Comparison of ENCODE assay signal across 8 mouse cellular contexts in genomic region chr3:86921181-86921975, GRCm38 (mm10). TPM values are rescaled to one million over a fixed set of nuclear protein-coding genes. Genes with fewer than 3 reads are reported as not detected.
DNase-seq lines count a peak whose midpoint lies in the region; ATAC-seq lines count a peak whose summit lies in the region.

No protein-coding gene starts in this region.

- H3K4me1 ChIP-seq in heart, embryonic 12.5 days (replicated peaks), result peaks cover 7% of the 10 kb centered on the region; the same call in 1 of the 2 replicates
- H3K4me1 ChIP-seq in forebrain, embryonic 13.5 days, result peaks cover 29% of the 10 kb centered on the region
- H3K4me1 ChIP-seq in limb, embryonic 11.5 days (ENCODE audit: control insufficient read depth, insufficient read depth, low read length), result 0 out of 2 replicates have a peak, but pooled peaks cover 4% of the 10 kb centered on the region

- H3K4me2 ChIP-seq in heart, embryonic 12.5 days, result peak overlapping the region; percentile 95
- H3K4me2 ChIP-seq in forebrain, embryonic 13.5 days, result peak overlapping the region; percentile 75
- peak overlapping the region; percentile 92; the same call in 1 of the 2 replicates for H3K4me2 ChIP-seq in limb, embryonic 11.5 days (ENCODE audit: low read depth, severe bottlenecking)

- intact Hi-C loops in heart, postnatal 25 days (cut with DNase I), result loop anchor here (10.0 kb wide), 1 partner anchor 107 kb away; no protein-coding TSS in a partner anchor
- intact Hi-C loops in left cerebral cortex, postnatal 36 days (cut with DNase I), result loop anchor here (5.0 kb wide), 1 partner anchor 89 kb away; no protein-coding TSS in a partner anchor

- WGBS in heart, embryonic 12.5 days, result 68% methylated on average over 18 of the region's 18 CpGs
- 73% methylated on average over 18 of the region's 18 CpGs for WGBS in forebrain, embryonic 13.5 days
- WGBS in limb, embryonic 11.5 days, result 72% methylated on average over 18 of the region's 18 CpGs

- DNase-seq in heart, postnatal 25 days (ENCODE audit: low spot score), result no peak
- DNase-seq in adrenal gland, postnatal 10 days, result peak; percentile 26
- no peak for DNase-seq in limb, embryonic 11.5 days (ENCODE audit: low spot score)
- DNase-seq in c-Kit-positive CD71-positive TER-119-positive erythroid progenitor cells, embryonic 14.5 days (ENCODE audit: low spot score), result no peak
- no peak for DNase-seq in left cerebral cortex, postnatal 36 days (ENCODE audit: low spot score in 2 of 2)
- DNase-seq in urinary bladder, postnatal 25 days (ENCODE audit: low spot score), result no peak

- H3K27me3 ChIP-seq in heart, embryonic 12.5 days (replicated peaks), result peaks cover 10% of the 10 kb centered on the region; the same call in 1 of the 2 replicates
- H3K27me3 ChIP-seq in forebrain, embryonic 13.5 days, result no peaks in the 10 kb centered on the region
- H3K27me3 ChIP-seq in limb, embryonic 11.5 days (ENCODE audit: control insufficient read depth, insufficient read depth, low read length), result peaks cover 15% of the 10 kb centered on the region

- no peaks in the 10 kb centered on the region for H3K36me3 ChIP-seq in heart, embryonic 12.5 days
- peaks cover 13% of the 10 kb centered on the region; the same call in 1 of the 2 replicates for H3K36me3 ChIP-seq in forebrain, embryonic 13.5 days (ENCODE audit: poor library complexity, severe bottlenecking)
- H3K36me3 ChIP-seq in limb, embryonic 11.5 days (ENCODE audit: control insufficient read depth, insufficient read depth, low read length), result no peaks in the 10 kb centered on the region

- no peak overlapping the region for H3K9ac ChIP-seq in heart, embryonic 12.5 days
- H3K9ac ChIP-seq in forebrain, embryonic 13.5 days, result no peak overlapping the region
- no peak overlapping the region for H3K9ac ChIP-seq in limb, embryonic 11.5 days (ENCODE audit: low read length)

- H3K9me3 ChIP-seq in heart, embryonic 12.5 days (replicated peaks), result no peaks in the 10 kb centered on the region
- H3K9me3 ChIP-seq in forebrain, embryonic 13.5 days (replicated peaks), result no peaks in the 10 kb centered on the region
- no peaks in the 10 kb centered on the region for H3K9me3 ChIP-seq in limb, embryonic 11.5 days (ENCODE audit: control insufficient read depth, low read length)

- H3K27ac ChIP-seq in heart, embryonic 12.5 days (ENCODE audit: poor library complexity, severe bottlenecking), result no peak overlapping the region
- H3K27ac ChIP-seq in forebrain, embryonic 13.5 days, result peak overlapping the region; percentile 96; the same call in 1 of the 2 replicates
- H3K27ac ChIP-seq in limb, embryonic 11.5 days (replicated peaks; ENCODE audit: low read depth, low read length), result no peak overlapping the region

- no peak for ATAC-seq in heart, embryonic 12.5 days (ENCODE audit: insufficient number of reproducible peaks, low FRiP score)
- ATAC-seq in forebrain, embryonic 13.5 days, result no peak
- no peak for ATAC-seq in limb, embryonic 11.5 days (ENCODE audit: insufficient number of reproducible peaks, low FRiP score, low TSS enrichment, low read depth)

- peak overlapping the region; percentile 70 for H3K4me3 ChIP-seq in heart, embryonic 12.5 days
- H3K4me3 ChIP-seq in forebrain, embryonic 13.5 days, result peak overlapping the region; percentile 91
- peak overlapping the region; percentile 74; the same call in 1 of the 2 replicates for H3K4me3 ChIP-seq in limb, embryonic 11.5 days (ENCODE audit: low read depth, low read length)

RNA-seq across cellular contexts. Expression of gene Dclk2, which starts 0.7 kb away (rescaled TPM):
- polyA plus RNA-seq in heart, embryonic 12.5 days (2016; fragmentation: Nextera tagmentation; extraction: Ambion mirVana), result 5.1 and 5.9 TPM in 2 replicates
- total RNA-seq in heart, postnatal 25 days (2021), result 1 to 10 TPM in 1 of 2 experiments, under 1 TPM in 1; 0.75 to 1.5 TPM
- 10 to 100 TPM in 1 of 2 experiments, 1 to 10 TPM in 1; 7.7 to 12.6 TPM for total RNA-seq in adrenal gland, postnatal 10 days (2021)
- 81.1 and 87.2 TPM in 2 replicates for polyA plus RNA-seq in forebrain, embryonic 13.5 days (2015; fragmentation: Nextera tagmentation; extraction: Ambion mirVana)
- 3.8 and 4.5 TPM in 2 replicates for polyA plus RNA-seq in limb, embryonic 11.5 days (2014; fragmentation: Nextera tagmentation; extraction: Ambion mirVana)
- 10 to 100 TPM; 53.2 to 61.5 TPM for total RNA-seq in left cerebral cortex, postnatal 36 days (2021)
